ENCODE assay signal across 11 mouse cellular contexts in genomic region chr9:67565801-67566258, GRCm38 (mm10). TPM values are rescaled to one million over a fixed set of nuclear protein-coding genes. Genes with fewer than 3 reads are reported as not detected.
DNase-seq lines count a peak whose midpoint lies in the region; ATAC-seq and TF ChIP-seq lines count a peak whose summit lies in the region.
"Had no signal": no experiment of that assay in that cellular context is flagged by ENCODE, and none has a peak within 500 bp of the region (broad histone marks: within the 10 kb centered on the region; RNA-seq: fewer than 3 reads in every experiment).

No protein-coding gene starts in this region.

- no peak overlapping the region for H3K4me3 ChIP-seq in gastrocnemius, adult 2 months
- no peak overlapping the region for H3K4me3 ChIP-seq in stomach, embryonic 15.5 days (replicated peaks)

- peak; percentile 35; the same call in 1 of the 2 replicates for ATAC-seq in stomach, embryonic 15.5 days (ENCODE audit: insufficient read depth, low FRiP score, low read depth)
- ATAC-seq in erythroblast, adult 5-6 weeks (replicated peaks; ENCODE audit: low FRiP score, poor library complexity, severe bottlenecking) = no peak

- intact Hi-C loops in gastrocnemius, adult 2 months (cut with DNase I) = no loop called here
- intact Hi-C loops in heart, postnatal 14 days (cut with DNase I) = no loop called here

- H3K36me3 ChIP-seq in stomach, embryonic 15.5 days = no peaks in the 10 kb centered on the region

- DNase-seq in ovary, adult 18-20 months (ENCODE audit: low spot score) = peak; percentile 39
- DNase-seq in ovary, postnatal 36 days (ENCODE audit: low spot score) = no peak
- DNase-seq in gastrocnemius, adult 2 months = peak; percentile 68
- DNase-seq in heart, postnatal 14 days = peak; percentile 57 to 70
- no peak for DNase-seq in spleen, postnatal 36 days (ENCODE audit: low spot score in 2 of 2)
- no peak for DNase-seq in right cerebral cortex, postnatal 10 days (ENCODE audit: low spot score in 2 of 2)
- DNase-seq: cerebellum, postnatal 14 days; thymus, adult 18-20 months had no signal

- H3K9me3 ChIP-seq in stomach, embryonic 15.5 days = no peaks in the 10 kb centered on the region

- H3K4me1 ChIP-seq in stomach, embryonic 15.5 days = no peaks in the 10 kb centered on the region

- no peak for TF ChIP-seq CTCF in gastrocnemius, adult 2 months (IDR thresholded peaks at IDR 0.05)

- no peaks in the 10 kb centered on the region for H3K27me3 ChIP-seq in stomach, embryonic 15.5 days (replicated peaks)

- no peak overlapping the region for H3K9ac ChIP-seq in stomach, embryonic 15.5 days

- no peak overlapping the region for H3K4me2 ChIP-seq in stomach, embryonic 15.5 days

- 74% methylated on average over 6 of the region's 6 CpGs for WGBS in stomach, embryonic 15.5 days

- H3K27ac ChIP-seq in gastrocnemius, adult 2 months = peak overlapping the region; percentile 68
- H3K27ac ChIP-seq in stomach, embryonic 15.5 days = no peak overlapping the region

RNA-seq across cellular contexts. Expression of gene Tln2, which starts 6.3 kb away (rescaled TPM):
- 10 to 100 TPM; 82.5 to 83.1 TPM for total RNA-seq in gastrocnemius, adult 2 months (2021)
- 10 to 100 TPM; 77.2 to 87.0 TPM for total RNA-seq in heart, postnatal 14 days (2021)
- 32.6 and 34.2 TPM in 2 replicates for polyA plus RNA-seq in stomach, embryonic 15.5 days (2015; fragmentation: Nextera tagmentation; extraction: Ambion mirVana)
- total RNA-seq in erythroblast, adult 5-6 weeks (2015; ENCODE audit: low replicate concordance) = not detected in 2 replicates
- 0.14 and 0.51 TPM in 2 replicates for total RNA-seq in erythroblast, adult 5-6 weeks (2017; ENCODE audit: low replicate concordance)
- total RNA-seq: neutrophil, adult 5-6 weeks had no signal

Comparison
In these comparisons a context has a peak if more than half of its experiments do, and no peak if none do; other contexts are left out.
1. DNase-seq: peak in ovary, adult 18-20 months (single experiment), gastrocnemius, adult 2 months (single experiment) and heart, postnatal 14 days (2 of 2); none in ovary, postnatal 36 days (single experiment), spleen, postnatal 36 days (0 of 2) and right cerebral cortex, postnatal 10 days (0 of 2).
2. RNA of gene Tln2, which starts 6.3 kb away (total RNA-seq): 77.2 to 87.0 TPM in heart, postnatal 14 days and 82.5 to 83.1 TPM in gastrocnemius, adult 2 months; 0.14 to 0.51 TPM in erythroblast, adult 5-6 weeks; every median in the first group is over 10 times any median in the second.